Mouse (Mus musculus): ENCODE measurements at regions not wholly inside any gene's neighbourhood (a gene's known extent, or its start where the extent isn't known, plus 50 kb on each side); places are given as distances from the start of the nearest gene placed in this dataset.

GRCm38 (mm10) chr1:128667121-128667762 is 75.1 kb upstream of the Cxcr4 start:
- ATAC-seq (ENCODE audit: low FRiP score, low TSS enrichment): no peak
- H3K9me3 ChIP-seq (ENCODE audit: control insufficient read depth, low read length): no peaks in the 10 kb centered on the region
- H3K4me3 ChIP-seq (ENCODE audit: low read length): no peak overlapping the region
- no peaks in the 10 kb centered on the region for H3K27me3 ChIP-seq (ENCODE audit: control insufficient read depth, insufficient read depth, low read length)
- H3K9ac ChIP-seq (ENCODE audit: low read depth, low read length): no peak overlapping the region
- H3K27ac ChIP-seq (ENCODE audit: low read depth, low read length): no peak overlapping the region
- H3K36me3 ChIP-seq (ENCODE audit: control insufficient read depth, insufficient read depth, low read length): no peaks in the 10 kb centered on the region
- H3K4me1 ChIP-seq (ENCODE audit: control insufficient read depth, insufficient read depth, low read length): peaks cover 4% of the 10 kb centered on the region; the same call in 1 of the 2 replicates
- 83% methylated on average over 4 of the region's 4 CpGs for WGBS
- no peak overlapping the region for H3K4me2 ChIP-seq (replicated peaks; ENCODE audit: low read depth, low read length)

DNA sequence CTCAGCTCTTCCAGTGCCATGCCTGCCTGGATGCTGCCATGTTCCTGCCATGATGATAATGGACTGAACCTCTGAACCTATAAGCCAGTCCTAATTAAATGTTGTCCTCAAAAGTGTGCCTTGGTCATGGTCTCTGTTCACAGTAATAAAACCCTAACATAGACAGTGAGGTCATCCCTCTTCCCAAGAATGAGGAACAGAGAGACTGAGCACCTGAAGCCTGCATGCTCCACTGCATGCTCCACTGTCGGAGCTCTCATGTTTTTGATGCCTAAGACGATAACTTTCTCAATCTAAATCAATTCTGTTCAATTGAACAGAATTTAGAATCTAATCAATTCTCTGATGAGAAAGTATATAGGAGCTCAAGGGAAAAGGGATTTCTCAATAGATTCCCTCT is 71.1 kb upstream of the Cxcr4 start:
- H3K27me3 ChIP-seq (ENCODE audit: control insufficient read depth, insufficient read depth, low read length): no peaks in the 10 kb centered on the region

GRCm38 (mm10) chr1:128659857-128660256 is 67.8 kb upstream of the Cxcr4 start:
- WGBS: 65% methylated on average over 1 of the region's 1 CpGs
- Histone ChIP-seq H3K9ac (ENCODE audit: low read depth, low read length) (no peak overlapping the region), H3K4me2 (replicated peaks; ENCODE audit: low read depth, low read length) (no peak overlapping the region), H3K4me3 (ENCODE audit: low read length) (no peak overlapping the region), H3K27ac (ENCODE audit: low read depth, low read length) (no peak overlapping the region), H3K36me3 (ENCODE audit: control insufficient read depth, insufficient read depth, low read length) (no peaks in the 10 kb centered on the region), H3K4me1 (ENCODE audit: control insufficient read depth, insufficient read depth, low read length) (peaks cover 3% of the 10 kb centered on the region; the same call in 1 of the 2 replicates), H3K27me3 (ENCODE audit: control insufficient read depth, insufficient read depth, low read length) (no peaks in the 10 kb centered on the region), H3K9me3 (ENCODE audit: control insufficient read depth, low read length) (no peaks in the 10 kb centered on the region)
- ATAC-seq (ENCODE audit: low FRiP score, low TSS enrichment): no peak

More for the DNA sequence above, 71.1 kb upstream of the Cxcr4 start:
- H3K9ac ChIP-seq (ENCODE audit: low read depth, low read length): no peak overlapping the region
- H3K4me2 ChIP-seq (replicated peaks; ENCODE audit: low read depth, low read length): no peak overlapping the region
- peaks cover 3% of the 10 kb centered on the region; the same call in 1 of the 2 replicates for H3K4me1 ChIP-seq (ENCODE audit: control insufficient read depth, insufficient read depth, low read length)
- H3K36me3 ChIP-seq (ENCODE audit: control insufficient read depth, insufficient read depth, low read length): no peaks in the 10 kb centered on the region
- 90% methylated on average over 2 of the region's 2 CpGs for WGBS
- no peak overlapping the region for H3K4me3 ChIP-seq (ENCODE audit: low read length)
- H3K27ac ChIP-seq (ENCODE audit: low read depth, low read length): no peak overlapping the region
- ATAC-seq (ENCODE audit: low FRiP score, low TSS enrichment): no peak
- H3K9me3 ChIP-seq (ENCODE audit: control insufficient read depth, low read length): no peaks in the 10 kb centered on the region

DNA sequence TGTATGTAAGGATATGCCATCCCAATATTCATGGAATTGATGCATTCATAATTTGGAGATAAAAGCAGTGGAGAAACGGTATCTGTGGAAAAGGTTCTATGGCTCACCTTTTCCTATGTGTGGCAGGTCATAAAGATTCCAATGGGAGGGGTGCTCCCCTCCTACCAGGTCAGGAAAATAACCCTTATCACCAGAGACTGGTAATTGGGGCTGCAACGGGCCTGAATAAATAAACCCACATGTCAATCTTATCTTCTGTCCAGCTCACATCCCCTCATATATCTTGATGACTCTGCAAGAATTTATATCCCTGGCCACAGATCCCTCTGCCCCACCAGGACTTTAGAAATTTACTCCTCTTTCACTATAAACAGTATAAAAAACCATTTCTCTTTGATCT is 66.7 kb upstream of the Cxcr4 start:
- H3K27me3 ChIP-seq (ENCODE audit: control insufficient read depth, insufficient read depth, low read length): no peaks in the 10 kb centered on the region
- H3K9ac ChIP-seq (ENCODE audit: low read depth, low read length): no peak overlapping the region
- H3K4me3 ChIP-seq (ENCODE audit: low read length): no peak overlapping the region
- 9% methylated on average over 2 of the region's 2 CpGs for WGBS
- no peak overlapping the region for H3K27ac ChIP-seq (ENCODE audit: low read depth, low read length)
- no peak for ATAC-seq (ENCODE audit: low FRiP score, low TSS enrichment)
- peaks cover 6% of the 10 kb centered on the region; the same call in 1 of the 2 replicates for H3K4me1 ChIP-seq (ENCODE audit: control insufficient read depth, insufficient read depth, low read length)
- no peaks in the 10 kb centered on the region for H3K36me3 ChIP-seq (ENCODE audit: control insufficient read depth, insufficient read depth, low read length)
- H3K9me3 ChIP-seq (ENCODE audit: control insufficient read depth, low read length): no peaks in the 10 kb centered on the region
- H3K4me2 ChIP-seq (replicated peaks; ENCODE audit: low read depth, low read length): no peak overlapping the region

DNA sequence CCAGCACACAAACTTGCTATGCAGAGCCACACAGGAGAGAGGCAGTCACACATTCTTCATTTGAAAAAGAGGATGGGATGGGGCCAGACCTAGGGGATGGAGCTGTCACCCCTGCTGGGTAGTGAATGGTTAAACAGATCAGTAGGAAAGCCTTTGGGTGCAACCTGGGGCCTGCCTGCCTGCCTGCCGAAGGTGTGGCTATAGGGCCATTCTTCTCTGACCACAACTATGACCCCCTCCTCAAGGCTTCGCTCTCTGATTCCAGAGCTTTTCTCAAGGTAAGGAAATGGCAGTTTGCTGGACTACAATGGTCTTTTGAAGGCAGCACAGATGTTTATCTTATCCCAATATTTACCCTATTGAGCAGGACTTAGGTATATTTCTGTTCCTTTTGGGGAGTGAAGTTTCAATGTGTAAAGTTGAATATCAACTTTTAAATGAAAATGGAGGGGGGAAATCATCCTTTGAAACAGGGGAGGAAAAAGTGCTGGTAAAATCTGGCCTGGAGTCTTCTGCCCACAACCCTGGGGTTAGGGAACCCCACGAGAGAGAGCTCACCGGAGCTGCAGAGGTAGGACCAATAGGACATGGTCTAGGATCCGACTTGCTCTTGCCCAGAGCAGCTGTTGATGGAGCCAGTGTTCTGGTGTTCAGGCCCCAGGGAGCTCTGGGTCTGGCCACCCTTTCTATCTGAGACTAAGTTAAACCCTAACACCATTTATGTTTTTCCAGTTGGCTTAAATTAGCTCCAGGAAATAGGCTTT is 62.2 kb upstream of the Cxcr4 start:
- H3K9ac ChIP-seq (ENCODE audit: low read depth, low read length): no peak overlapping the region
- H3K27me3 ChIP-seq (ENCODE audit: control insufficient read depth, insufficient read depth, low read length): no peaks in the 10 kb centered on the region
- H3K27ac ChIP-seq (ENCODE audit: low read depth, low read length): peak overlapping the region; percentile 30; the same call in 1 of the 2 replicates
- H3K4me2 ChIP-seq (replicated peaks; ENCODE audit: low read depth, low read length): no peak overlapping the region; the same call in 1 of the 2 replicates
- WGBS: 64% methylated on average over 5 of the region's 5 CpGs
- H3K4me1 ChIP-seq (ENCODE audit: control insufficient read depth, insufficient read depth, low read length): peaks cover 15% of the 10 kb centered on the region
- H3K9me3 ChIP-seq (ENCODE audit: control insufficient read depth, low read length): no peaks in the 10 kb centered on the region
- 0 out of 2 replicates have a peak, but pooled peaks have one; percentile 22 for ATAC-seq (ENCODE audit: low FRiP score, low TSS enrichment)
- H3K36me3 ChIP-seq (ENCODE audit: control insufficient read depth, insufficient read depth, low read length): no peaks in the 10 kb centered on the region
- no peak overlapping the region for H3K4me3 ChIP-seq (ENCODE audit: low read length)

DNA sequence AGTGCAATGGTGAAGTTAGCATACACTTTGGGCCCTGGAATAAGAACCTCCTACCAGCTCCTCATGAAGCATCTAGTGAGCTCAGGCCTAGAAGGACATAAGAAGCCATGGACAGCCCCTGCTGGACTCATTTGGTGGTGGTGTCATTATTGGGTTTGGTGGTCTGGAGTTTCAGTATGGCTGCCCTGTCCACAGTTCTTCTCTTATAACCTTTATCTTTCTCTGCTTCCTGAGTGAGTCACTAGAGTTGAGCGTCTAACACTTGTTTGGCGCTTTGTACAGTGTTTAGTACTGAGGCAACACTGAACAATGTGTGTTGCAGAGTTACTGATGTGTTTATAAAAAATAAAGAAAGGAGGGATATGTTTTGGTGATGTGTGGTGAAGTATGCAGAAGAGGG is 58.5 kb upstream of the Cxcr4 start:
- WGBS: 94% methylated on average over 2 of the region's 2 CpGs
- no peak overlapping the region for H3K4me2 ChIP-seq (replicated peaks; ENCODE audit: low read depth, low read length)
- ATAC-seq (ENCODE audit: low FRiP score, low TSS enrichment): no peak
- H3K9ac ChIP-seq (ENCODE audit: low read depth, low read length): no peak overlapping the region
- H3K4me3 ChIP-seq (ENCODE audit: low read length): no peak overlapping the region
- H3K4me1 ChIP-seq (ENCODE audit: control insufficient read depth, insufficient read depth, low read length): peaks cover 15% of the 10 kb centered on the region
- no peaks in the 10 kb centered on the region for H3K27me3 ChIP-seq (ENCODE audit: control insufficient read depth, insufficient read depth, low read length)
- H3K36me3 ChIP-seq (ENCODE audit: control insufficient read depth, insufficient read depth, low read length): no peaks in the 10 kb centered on the region
- H3K9me3 ChIP-seq (ENCODE audit: control insufficient read depth, low read length): no peaks in the 10 kb centered on the region
- H3K27ac ChIP-seq (ENCODE audit: low read depth, low read length): no peak overlapping the region

DNA sequence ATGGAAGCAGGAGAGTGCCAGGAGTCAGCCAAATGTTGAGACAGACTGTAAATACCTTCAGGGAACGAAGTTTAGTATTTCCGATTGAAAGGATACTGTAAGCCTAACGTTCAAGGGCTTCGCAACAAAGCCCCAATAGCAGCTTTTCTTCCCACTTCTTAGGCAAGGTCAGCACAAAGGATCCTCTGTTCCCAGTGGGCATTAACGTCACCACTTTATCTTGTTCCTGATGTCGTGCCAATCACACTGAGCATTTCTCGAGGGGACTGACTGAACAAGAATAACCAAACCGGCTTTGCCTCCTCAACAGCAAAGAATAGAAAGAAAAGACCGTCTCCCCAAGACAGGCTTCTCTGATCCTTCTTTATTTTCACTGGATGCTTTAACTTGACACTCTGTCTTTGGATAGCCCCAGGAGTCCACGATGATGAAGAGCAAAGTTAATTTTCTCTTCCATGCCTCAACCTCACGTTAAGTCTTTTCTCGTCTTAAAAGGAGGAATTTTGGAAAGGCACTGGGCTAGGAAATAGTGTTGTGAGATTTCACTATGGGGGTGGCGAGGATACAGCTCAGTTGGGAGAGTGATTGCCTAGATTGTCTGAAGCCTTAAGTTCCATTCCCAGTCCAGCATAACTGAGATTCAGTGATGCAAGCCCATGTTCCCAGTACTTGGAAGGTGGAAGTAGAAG is 57.5 kb upstream of the Cxcr4 start:
- no peaks in the 10 kb centered on the region for H3K36me3 ChIP-seq (ENCODE audit: control insufficient read depth, insufficient read depth, low read length)
- H3K27ac ChIP-seq (ENCODE audit: low read depth, low read length): no peak overlapping the region
- no peak overlapping the region for H3K4me2 ChIP-seq (replicated peaks; ENCODE audit: low read depth, low read length)
- H3K4me1 ChIP-seq (ENCODE audit: control insufficient read depth, insufficient read depth, low read length): peaks cover 13% of the 10 kb centered on the region
- no peak overlapping the region for H3K4me3 ChIP-seq (ENCODE audit: low read length)
- no peaks in the 10 kb centered on the region for H3K27me3 ChIP-seq (ENCODE audit: control insufficient read depth, insufficient read depth, low read length)
- WGBS: 75% methylated on average over 13 of the region's 13 CpGs
- no peak for ATAC-seq (ENCODE audit: low FRiP score, low TSS enrichment)
- H3K9me3 ChIP-seq (ENCODE audit: control insufficient read depth, low read length): no peaks in the 10 kb centered on the region
- H3K9ac ChIP-seq (ENCODE audit: low read depth, low read length): no peak overlapping the region

DNA sequence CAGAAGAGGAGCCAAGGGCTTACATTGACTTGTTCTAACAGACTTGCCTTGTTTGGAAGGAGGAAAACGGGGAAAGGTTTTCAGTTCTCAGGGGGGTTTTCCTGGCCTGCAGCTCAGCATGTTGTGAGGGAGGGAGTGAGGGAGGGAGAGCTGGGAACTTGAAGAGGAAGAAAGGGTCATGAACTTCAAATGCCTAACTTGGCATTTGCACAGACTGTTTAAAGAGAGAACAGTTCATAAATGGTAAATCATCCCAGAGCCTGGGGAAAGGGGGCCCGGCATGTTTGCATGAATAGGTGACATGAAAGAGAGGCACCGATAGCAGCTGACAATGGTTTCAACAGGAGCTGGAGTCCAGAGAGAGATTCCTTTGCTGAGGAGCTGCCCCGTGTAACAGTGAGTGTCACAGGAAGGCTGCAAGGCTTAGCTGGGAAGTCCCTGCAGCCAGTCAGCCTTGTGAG is 51.3 kb upstream of the Cxcr4 start:
- no peak overlapping the region for H3K4me2 ChIP-seq (replicated peaks; ENCODE audit: low read depth, low read length)
- H3K9ac ChIP-seq (ENCODE audit: low read depth, low read length): no peak overlapping the region
- no peaks in the 10 kb centered on the region for H3K27me3 ChIP-seq (ENCODE audit: control insufficient read depth, insufficient read depth, low read length)
- WGBS: 3% methylated on average over 4 of the region's 4 CpGs
- H3K4me1 ChIP-seq (ENCODE audit: control insufficient read depth, insufficient read depth, low read length): peaks cover 14% of the 10 kb centered on the region; the same call in 1 of the 2 replicates
- no peaks in the 10 kb centered on the region for H3K36me3 ChIP-seq (ENCODE audit: control insufficient read depth, insufficient read depth, low read length)
- no peaks in the 10 kb centered on the region for H3K9me3 ChIP-seq (ENCODE audit: control insufficient read depth, low read length)
- H3K4me3 ChIP-seq (ENCODE audit: low read length): no peak overlapping the region
- H3K27ac ChIP-seq (ENCODE audit: low read depth, low read length): peak overlapping the region; percentile 24; the same call in 1 of the 2 replicates
- peak; percentile 73 for ATAC-seq (ENCODE audit: low FRiP score, low TSS enrichment)

All from kidney, embryonic 14.5 days (tissue).